Mouse (Mus musculus) embryonic facial prominence, embryonic 10.5 days (tissue): Measurements from ENCODE around the gene Olfr805. TPM values are rescaled to one million over a fixed set of nuclear protein-coding genes. Genes with fewer than 3 reads are reported as not detected.

Experiments used
- DNase-seq: peaks from one replicate; pipeline ENCODE4 v3.0.0-alpha.2; 2017; ENCODE audit warnings: low spot score
- H3K27ac ChIP-seq: fragments of 300-500 bp; sonication (generic); replicated peaks from 2 replicates; pipeline ENCODE4 v1.5.1; 2016; ENCODE audit warnings: mild to moderate bottlenecking
- H3K27me3 ChIP-seq: fragments of 300-500 bp; sonication (generic); replicated peaks from 2 replicates; pipeline ENCODE4 v1.6.1; 2016; ENCODE audit warnings: low read depth, mild to moderate bottlenecking; ENCODE audit not compliant: poor library complexity, severe bottlenecking
- H3K36me3 ChIP-seq: fragments of 300-500 bp; sonication (generic); replicated peaks from 2 replicates; pipeline ENCODE4 v1.6.1; 2016; ENCODE audit warnings: mild to moderate bottlenecking, moderate library complexity
- H3K4me1 ChIP-seq: fragments of 300-500 bp; sonication (generic); 2 replicates; pipeline ENCODE4 v1.6.1; 2016
- H3K4me3 ChIP-seq: fragments of 300-500 bp; sonication (generic); 2 replicates; pipeline ENCODE4 v1.5.1; 2016; ENCODE audit warnings: mild to moderate bottlenecking, moderate library complexity
- H3K9me3 ChIP-seq: fragments of 300-500 bp; sonication (generic); 2 replicates; pipeline ENCODE4 v1.6.1; 2016; ENCODE audit warnings: mild to moderate bottlenecking
- WGBS: fragments of 180-500 bp; shearing (Covaris S2); methylation state at CpG from one replicate; pipeline ENCODE4 v1.1.7; 2016; 5-methylcytosine and 5-hydroxymethylcytosine counted together
- microRNA-seq: library from miRNA; unstranded; fragments of <30 nt; microRNA quantifications from one replicate; pipeline ENCODE4, GENCODE M21; 2017
- polyA plus RNA-seq: library from polyadenylated mRNA; unstranded; fragments of >200 nt; fragmentation: Nextera tagmentation; extraction: Ambion mirVana; gene quantifications from 2 replicates; pipeline ENCODE4 v1.2.1, GENCODE M21; 2016

Gene Olfr805
- polyA plus RNA-seq = not detected in 2 replicates

- Histone ChIP-seq H3K27me3 (no peaks in the 10 kb centered on the region), H3K4me1 (no peaks in the 10 kb centered on the region), H3K27ac (no peak within 1 kb of the TSS), H3K4me3 (no peak within 1 kb of the TSS), H3K36me3 (no peaks in the 10 kb centered on the region), H3K9me3 (no peaks in the 10 kb centered on the region)
- 98% methylated on average over 2 of the region's 2 CpGs for WGBS
- DNase-seq = no peak
These were observed at the start of gene Olfr805 for GRCm38 (mm10) chr10:129729275-129729674. TSS of gene Olfr805 (minus strand) at chr10:129729375.

- no peak overlapping the region for H3K27ac ChIP-seq
- H3K9me3 ChIP-seq = no peaks in the 10 kb centered on the region
- no peaks in the 10 kb centered on the region for H3K36me3 ChIP-seq
- DNase-seq = no peak
- H3K27me3 ChIP-seq = no peaks in the 10 kb centered on the region
- no peaks in the 10 kb centered on the region for H3K4me1 ChIP-seq
- no peak overlapping the region for H3K4me3 ChIP-seq
These were observed 48.9 kb upstream of the Olfr805 start for GRCm38 (mm10) chr10:129778123-129778522.

GRCm38 (mm10) chr10:129774338-129774737 is 45.2 kb upstream of the Olfr805 start, which contains the start of gene Olfr809:
TSS of gene Olfr809 (plus strand) at chr10:129774638.
- Histone ChIP-seq H3K4me3 (no peak within 1 kb of the TSS), H3K27ac (no peak within 1 kb of the TSS), H3K27me3 (no peaks in the 10 kb centered on the region), H3K36me3 (no peaks in the 10 kb centered on the region), H3K9me3 (no peaks in the 10 kb centered on the region), H3K4me1 (no peaks in the 10 kb centered on the region)
- DNase-seq = no peak

- Histone ChIP-seq H3K4me1 (no peaks in the 10 kb centered on the region), H3K27me3 (no peaks in the 10 kb centered on the region), H3K36me3 (no peaks in the 10 kb centered on the region), H3K4me3 (no peak within 1 kb of the TSS), H3K9me3 (no peaks in the 10 kb centered on the region), H3K27ac (no peak within 1 kb of the TSS)
- 92% methylated on average over 1 of the region's 1 CpGs for WGBS
- no peak for DNase-seq
These were observed 36.0 kb upstream of the Olfr805 start, which contains the start of gene Olfr808 for GRCm38 (mm10) chr10:129765182-129765581. TSS of gene Olfr808 (plus strand) at chr10:129765482.

GRCm38 (mm10) chr10:129757693-129758092 is 28.5 kb upstream of the Olfr805 start, which contains the start of gene Olfr807:
TSS of gene Olfr807 (minus strand) at chr10:129757793.
- H3K27me3 ChIP-seq = no peaks in the 10 kb centered on the region
- no peak within 1 kb of the TSS for H3K4me3 ChIP-seq
- DNase-seq = no peak
- H3K9me3 ChIP-seq = no peaks in the 10 kb centered on the region
- no peaks in the 10 kb centered on the region for H3K4me1 ChIP-seq
- 88% methylated on average over 1 of the region's 1 CpGs for WGBS
- H3K27ac ChIP-seq = no peak within 1 kb of the TSS
- H3K36me3 ChIP-seq = no peaks in the 10 kb centered on the region

- DNase-seq = no peak
- Histone ChIP-seq H3K4me3 (no peak within 1 kb of the TSS), H3K27ac (no peak within 1 kb of the TSS), H3K4me1 (no peaks in the 10 kb centered on the region), H3K27me3 (no peaks in the 10 kb centered on the region), H3K36me3 (no peaks in the 10 kb centered on the region), H3K9me3 (no peaks in the 10 kb centered on the region)
These were observed 12.6 kb upstream of the Olfr805 start, which contains the start of gene Olfr806 for GRCm38 (mm10) chr10:129741821-129742220. TSS of gene Olfr806 (minus strand) at chr10:129741921.

- no peak within 1 kb of the TSS for H3K4me3 ChIP-seq
- no peaks in the 10 kb centered on the region for H3K36me3 ChIP-seq
- no peaks in the 10 kb centered on the region for H3K9me3 ChIP-seq
- H3K27ac ChIP-seq = no peak within 1 kb of the TSS
- H3K27me3 ChIP-seq = no peaks in the 10 kb centered on the region
- no peaks in the 10 kb centered on the region for H3K4me1 ChIP-seq
- DNase-seq = no peak
These were observed 26.3 kb downstream of the Olfr805 start, which contains the start of gene Olfr804 for GRCm38 (mm10) chr10:129702910-129703309. TSS of gene Olfr804 (plus strand) at chr10:129703210.

- H3K4me3 ChIP-seq = no peak within 1 kb of the TSS
- no peak for DNase-seq
- H3K9me3 ChIP-seq = no peaks in the 10 kb centered on the region
- no peak within 1 kb of the TSS for H3K27ac ChIP-seq
- no peaks in the 10 kb centered on the region for H3K4me1 ChIP-seq
- no peaks in the 10 kb centered on the region for H3K27me3 ChIP-seq
- H3K36me3 ChIP-seq = no peaks in the 10 kb centered on the region
- WGBS = 76% methylated on average over 2 of the region's 2 CpGs
These were observed 35.0 kb downstream of the Olfr805 start, which contains the start of gene Olfr803 for GRCm38 (mm10) chr10:129694186-129694585. TSS of gene Olfr803 (minus strand) at chr10:129694286.

GRCm38 (mm10) chr10:129688069-129688468 is 41.1 kb downstream of the Olfr805 start, which contains the start of gene Olfr802:
TSS of gene Olfr802 (minus strand) at chr10:129688169.
- H3K4me1 ChIP-seq = no peaks in the 10 kb centered on the region
- H3K36me3 ChIP-seq = no peaks in the 10 kb centered on the region
- no peaks in the 10 kb centered on the region for H3K27me3 ChIP-seq
- WGBS = 80% methylated on average over 1 of the region's 1 CpGs
- H3K4me3 ChIP-seq = no peak within 1 kb of the TSS
- no peaks in the 10 kb centered on the region for H3K9me3 ChIP-seq
- no peak for DNase-seq
- no peak within 1 kb of the TSS for H3K27ac ChIP-seq

GRCm38 (mm10) chr10:129673765-129674164 is 55.4 kb downstream of the Olfr805 start, which contains the start of gene Olfr801:
TSS of gene Olfr801 (minus strand) at chr10:129673865.
- WGBS = 68% methylated on average over 1 of the region's 1 CpGs
- Histone ChIP-seq H3K36me3 (no peaks in the 10 kb centered on the region), H3K9me3 (no peaks in the 10 kb centered on the region)

More at GRCm38 (mm10) chr10:129673765-129674164, 55.4 kb downstream of the Olfr805 start, which contains the start of gene Olfr801:
- Histone ChIP-seq H3K4me1 (no peaks in the 10 kb centered on the region), H3K27ac (no peak within 1 kb of the TSS), H3K4me3 (no peak within 1 kb of the TSS), H3K27me3 (no peaks in the 10 kb centered on the region)
- DNase-seq = no peak

Small RNA genes within 50 kb of the gene (microRNA-seq; reads per million reads assigned to microRNA genes)
- gene Gm24485 = not detected

Other genes starting within 250 kb of the Olfr805 start
- not detected in 2 replicates for gene Olfr789, start 244.6 kb downstream of the Olfr805 start, polyA plus RNA-seq
- gene Olfr790, start 230.9 kb downstream of the Olfr805 start, polyA plus RNA-seq = not detected in 2 replicates
- gene Olfr791, start 207.6 kb downstream of the Olfr805 start, polyA plus RNA-seq = not detected in 2 replicates
- not detected in 2 replicates for gene Olfr792, start 190.2 kb downstream of the Olfr805 start, polyA plus RNA-seq
- gene Olfr794, start 161.7 kb downstream of the Olfr805 start, polyA plus RNA-seq = not detected in 2 replicates
- not detected in 2 replicates for gene Olfr796, start 116.8 kb downstream of the Olfr805 start, polyA plus RNA-seq
- gene Olfr798, start 101.4 kb downstream of the Olfr805 start, polyA plus RNA-seq = not detected in 2 replicates
- gene Olfr799, start 91.9 kb downstream of the Olfr805 start, polyA plus RNA-seq = not detected in 2 replicates
- not detected in 2 replicates for gene Olfr800, start 71.7 kb downstream of the Olfr805 start, polyA plus RNA-seq
- not detected in 2 replicates for gene Olfr801, start 55.5 kb downstream of the Olfr805 start, polyA plus RNA-seq
- gene Olfr802, start 41.2 kb downstream of the Olfr805 start, polyA plus RNA-seq = 0.04 TPM in 1 of 2 replicates, not detected in the other
- gene Olfr803, start 35.1 kb downstream of the Olfr805 start, polyA plus RNA-seq = not detected in 2 replicates
- gene Olfr804, start 26.2 kb downstream of the Olfr805 start, polyA plus RNA-seq = not detected in 2 replicates
- not detected in 2 replicates for gene Olfr806, start 12.5 kb upstream of the Olfr805 start, polyA plus RNA-seq
- gene Olfr807, start 28.4 kb upstream of the Olfr805 start, polyA plus RNA-seq = not detected in 2 replicates
- gene Olfr808, start 36.1 kb upstream of the Olfr805 start, polyA plus RNA-seq = not detected in 2 replicates
- not detected in 2 replicates for gene Olfr809, start 45.3 kb upstream of the Olfr805 start, polyA plus RNA-seq
- gene Olfr810, start 65.5 kb upstream of the Olfr805 start, polyA plus RNA-seq = not detected in 2 replicates
- gene Olfr811, start 75.0 kb upstream of the Olfr805 start, polyA plus RNA-seq = not detected in 2 replicates
- gene Olfr812, start 116.7 kb upstream of the Olfr805 start, polyA plus RNA-seq = not detected in 2 replicates
- gene Olfr813, start 126.0 kb upstream of the Olfr805 start, polyA plus RNA-seq = not detected in 2 replicates
- gene Olfr814, start 150.5 kb upstream of the Olfr805 start, polyA plus RNA-seq = not detected in 2 replicates
- not detected in 2 replicates for gene Olfr815, start 176.5 kb upstream of the Olfr805 start, polyA plus RNA-seq
- not detected in 2 replicates for gene Olfr816, start 186.2 kb upstream of the Olfr805 start, polyA plus RNA-seq
- gene Olfr818, start 219.7 kb upstream of the Olfr805 start, polyA plus RNA-seq = not detected in 2 replicates
- gene Olfr819, start 237.9 kb upstream of the Olfr805 start, polyA plus RNA-seq = not detected in 2 replicates
- not detected in 2 replicates for gene Olfr247, start 246.8 kb upstream of the Olfr805 start, polyA plus RNA-seq